Mouse (Mus musculus) CD4-positive, CD25-positive, alpha-beta regulatory T cell (primary cell): ENCODE results near the gene Pdzd3. TPM values are rescaled to one million over a fixed set of nuclear protein-coding genes. Genes with fewer than 3 reads are reported as not detected.

Experiments used
- polyA plus RNA-seq: library from polyadenylated mRNA; unstranded; fragments of 100-300 nt; shearing (Covaris generic); gene quantifications from one replicate; pipeline ENCODE4 v1.2.1, GENCODE M21; 2017

Pdzd3 gene
- polyA plus RNA-seq: not detected

GRCm38 (mm10) chr9:44251314-44251713 is at the start of gene Pdzd3:
TSS of gene Pdzd3 (minus strand) at chr9:44251471.

GRCm38 (mm10) chr9:44288076-44288958 is 37.0 kb upstream of the Pdzd3 start, which contains the start of gene Abcg4:
TSS of gene Abcg4 (minus strand) at chr9:44288615.

GRCm38 (mm10) chr9:44268432-44268831 is 17.2 kb upstream of the Pdzd3 start, which contains the start of gene Nlrx1:
TSS of gene Nlrx1 (minus strand) at chr9:44268599.

GRCm38 (mm10) chr9:44240399-44240798 is 10.9 kb downstream of the Pdzd3 start, which contains the start of gene Ccdc153:
TSS of gene Ccdc153 (plus strand) at chr9:44240676.

GRCm38 (mm10) chr9:44233802-44234478 is 17.3 kb downstream of the Pdzd3 start, which contains the start of gene Cbl:
TSS of gene Cbl (minus strand) at chr9:44234049.

Other genes starting within 250 kb of the Pdzd3 start
- 116 TPM for gene Thy1, start 208.1 kb downstream of the Pdzd3 start, polyA plus RNA-seq
- gene Usp2, start 184.4 kb downstream of the Pdzd3 start, polyA plus RNA-seq: 5.4 TPM
- not detected for gene Mfrp, start 149.7 kb downstream of the Pdzd3 start, polyA plus RNA-seq
- gene C1qtnf5, start 144.2 kb downstream of the Pdzd3 start, polyA plus RNA-seq: not detected
- 0.08 TPM for gene Gm49380, start 138.0 kb downstream of the Pdzd3 start, polyA plus RNA-seq
- 30.0 TPM for gene Rnf26, start 138.0 kb downstream of the Pdzd3 start, polyA plus RNA-seq
- gene Mcam, start 117.0 kb downstream of the Pdzd3 start, polyA plus RNA-seq: 0.35 TPM
- 47.6 TPM for gene Cbl, start 17.4 kb downstream of the Pdzd3 start, polyA plus RNA-seq
- gene Ccdc153, start 10.8 kb downstream of the Pdzd3 start, polyA plus RNA-seq: not detected
- gene Nlrx1, start 17.1 kb upstream of the Pdzd3 start, polyA plus RNA-seq: 11.3 TPM
- gene Abcg4, start 37.1 kb upstream of the Pdzd3 start, polyA plus RNA-seq: not detected
- 27.3 TPM for gene Hinfp, start 54.2 kb upstream of the Pdzd3 start, polyA plus RNA-seq
- 17.6 TPM for gene C2cd2l, start 68.8 kb upstream of the Pdzd3 start, polyA plus RNA-seq
- 18.8 TPM for gene Dpagt1, start 74.5 kb upstream of the Pdzd3 start, polyA plus RNA-seq
- 66.8 TPM for gene H2afx, start 83.2 kb upstream of the Pdzd3 start, polyA plus RNA-seq
- gene Hmbs, start 92.8 kb upstream of the Pdzd3 start, polyA plus RNA-seq: 37.2 TPM
- 67.2 TPM for gene Vps11, start 110.2 kb upstream of the Pdzd3 start, polyA plus RNA-seq
- 15.6 TPM for gene Hyou1, start 128.0 kb upstream of the Pdzd3 start, polyA plus RNA-seq
- 31.0 TPM for gene Slc37a4, start 145.4 kb upstream of the Pdzd3 start, polyA plus RNA-seq
- gene Rps25, start 155.7 kb upstream of the Pdzd3 start, polyA plus RNA-seq: 1,839 TPM
- 135 TPM for gene Trappc4, start 156.1 kb upstream of the Pdzd3 start, polyA plus RNA-seq
- gene Ccdc84, start 167.1 kb upstream of the Pdzd3 start, polyA plus RNA-seq: 63.3 TPM
- gene Foxr1, start 189.7 kb upstream of the Pdzd3 start, polyA plus RNA-seq: not detected
- gene Upk2, start 203.5 kb upstream of the Pdzd3 start, polyA plus RNA-seq: not detected
- 28.8 TPM for gene Bcl9l, start 231.4 kb upstream of the Pdzd3 start, polyA plus RNA-seq